Mouse (Mus musculus) kidney, embryonic 16.5 days (tissue): ENCODE measurements around the gene Bcl6. TPM values are rescaled to one million over a fixed set of nuclear protein-coding genes. Genes with fewer than 3 reads are reported as not detected.

Experiments used
- ATAC-seq: fragments of 200-750 bp; cut with Nextera tagmentation; 2 replicates; pipeline ENCODE4 v1.8.0; 2017; ENCODE audit warnings: moderate TSS enrichment; ENCODE audit not compliant: low FRiP score, low TSS enrichment
- H3K27ac ChIP-seq: fragments of 300-500 bp; sonication (generic); 2 replicates; pipeline ENCODE4 v1.5.1; 2014; ENCODE audit warnings: low read length
- H3K27me3 ChIP-seq: fragments of 300-500 bp; sonication (generic); 2 replicates; pipeline ENCODE4 v1.6.1; 2014; ENCODE audit warnings: low read length, control low read depth, mixed read lengths; ENCODE audit not compliant: insufficient read depth
- H3K36me3 ChIP-seq: fragments of 300-500 bp; sonication (generic); 2 replicates; pipeline ENCODE4 v1.6.1; 2014; ENCODE audit warnings: low read length, control low read depth, mixed read lengths; ENCODE audit not compliant: insufficient read depth
- H3K4me1 ChIP-seq: fragments of 300-500 bp; sonication (generic); 2 replicates; pipeline ENCODE4 v1.6.1; 2014; ENCODE audit warnings: low read length, control low read depth, mixed read lengths; ENCODE audit not compliant: insufficient read depth
- H3K4me2 ChIP-seq: fragments of 300-500 bp; sonication (generic); replicated peaks from 2 replicates; pipeline ENCODE4 v1.6.1; 2014; ENCODE audit warnings: low read depth, low read length
- H3K4me3 ChIP-seq: fragments of 300-500 bp; sonication (generic); 2 replicates; pipeline ENCODE4 v1.5.1; 2014; ENCODE audit warnings: mild to moderate bottlenecking, low read length
- H3K9ac ChIP-seq: fragments of 300-500 bp; sonication (generic); replicated peaks from 2 replicates; pipeline ENCODE4 v1.6.1; 2014; ENCODE audit warnings: low read length
- H3K9me3 ChIP-seq: fragments of 300-500 bp; sonication (generic); 2 replicates; pipeline ENCODE4 v1.6.1; 2016; ENCODE audit warnings: low read length, control low read depth
- WGBS: fragments of 180-500 bp; shearing (Covaris S2); extraction: QIAGEN DNeasy Blood & Tissue Kit; methylation state at CpG from one replicate; pipeline ENCODE4 v1.1.7; 2014; 5-methylcytosine and 5-hydroxymethylcytosine counted together
- polyA plus RNA-seq: library from polyadenylated mRNA; unstranded; fragments of >200 nt; fragmentation: Nextera tagmentation; extraction: Ambion mirVana; gene quantifications from 2 replicates; pipeline ENCODE4 v1.2.1, GENCODE M21; 2015

Bcl6 gene
- polyA plus RNA-seq, 1 experiment from 2014 or later, result 0.94 TPM

GRCm38 (mm10) chr16:24016273-24016672, 27.6 kb upstream of the Bcl6 start:
- Histone ChIP-seq H3K36me3 (no peaks in the 10 kb centered on the region), H3K9me3 (no peaks in the 10 kb centered on the region), H3K4me2 (no peak overlapping the region), H3K4me1 (no peaks in the 10 kb centered on the region), H3K4me3 (no peak overlapping the region), H3K9ac (no peak overlapping the region), H3K27me3 (no peaks in the 10 kb centered on the region), H3K27ac (no peak overlapping the region)
- 48% methylated on average over 6 of the region's 6 CpGs for WGBS
- no peak for ATAC-seq

GRCm38 (mm10) chr16:24014378-24014777, 25.7 kb upstream of the Bcl6 start:
- WGBS, result 69% methylated on average over 3 of the region's 3 CpGs
- no peaks in the 10 kb centered on the region for H3K4me1 ChIP-seq
- no peaks in the 10 kb centered on the region for H3K36me3 ChIP-seq
- H3K4me3 ChIP-seq, result no peak overlapping the region
- H3K27me3 ChIP-seq, result no peaks in the 10 kb centered on the region
- H3K9ac ChIP-seq, result no peak overlapping the region
- H3K27ac ChIP-seq, result no peak overlapping the region
- H3K9me3 ChIP-seq, result no peaks in the 10 kb centered on the region
- no peak for ATAC-seq
- H3K4me2 ChIP-seq, result no peak overlapping the region

GRCm38 (mm10) chr16:24012066-24012465, 23.4 kb upstream of the Bcl6 start:
- Histone ChIP-seq H3K27ac (no peak overlapping the region), H3K4me3 (no peak overlapping the region), H3K9ac (no peak overlapping the region), H3K27me3 (no peaks in the 10 kb centered on the region; the same call in 1 of the 2 replicates), H3K36me3 (no peaks in the 10 kb centered on the region), H3K4me2 (no peak overlapping the region), H3K9me3 (no peaks in the 10 kb centered on the region), H3K4me1 (no peaks in the 10 kb centered on the region)
- WGBS, result 46% methylated on average over 3 of the region's 3 CpGs
- ATAC-seq, result no peak

- H3K4me3 ChIP-seq, result no peak overlapping the region
- 64% methylated on average over 3 of the region's 3 CpGs for WGBS
- H3K36me3 ChIP-seq, result no peaks in the 10 kb centered on the region
- no peaks in the 10 kb centered on the region for H3K4me1 ChIP-seq
- H3K9ac ChIP-seq, result no peak overlapping the region
- no peak for ATAC-seq
- no peaks in the 10 kb centered on the region; the same call in 1 of the 2 replicates for H3K27me3 ChIP-seq
- H3K27ac ChIP-seq, result no peak overlapping the region
- no peak overlapping the region for H3K4me2 ChIP-seq
- no peaks in the 10 kb centered on the region for H3K9me3 ChIP-seq
Observed at GRCm38 (mm10) chr16:24011306-24011705, 22.7 kb upstream of the Bcl6 start.

- Histone ChIP-seq H3K27ac (no peak overlapping the region), H3K27me3 (no peaks in the 10 kb centered on the region; the same call in 1 of the 2 replicates), H3K9ac (no peak overlapping the region), H3K4me1 (no peaks in the 10 kb centered on the region), H3K4me3 (no peak overlapping the region), H3K4me2 (no peak overlapping the region), H3K9me3 (no peaks in the 10 kb centered on the region), H3K36me3 (no peaks in the 10 kb centered on the region)
- ATAC-seq, result no peak
- 80% methylated on average over 2 of the region's 2 CpGs for WGBS
Observed at GRCm38 (mm10) chr16:24009891-24010290, 21.2 kb upstream of the Bcl6 start.

GRCm38 (mm10) chr16:24005928-24006327, 17.3 kb upstream of the Bcl6 start:
- no peak for ATAC-seq
- Histone ChIP-seq H3K4me2 (no peak overlapping the region), H3K9me3 (no peaks in the 10 kb centered on the region), H3K27ac (no peak overlapping the region), H3K4me1 (no peaks in the 10 kb centered on the region), H3K27me3 (no peaks in the 10 kb centered on the region; the same call in 1 of the 2 replicates), H3K36me3 (no peaks in the 10 kb centered on the region), H3K4me3 (no peak overlapping the region), H3K9ac (no peak overlapping the region)
- WGBS, result 85% methylated on average over 8 of the region's 8 CpGs

GRCm38 (mm10) chr16:23997912-23998311, 9.3 kb upstream of the Bcl6 start:
- no peak overlapping the region for H3K4me3 ChIP-seq
- 80% methylated on average over 6 of the region's 6 CpGs for whole genome bisulfite sequencing
- H3K27me3 ChIP-seq, result no peaks in the 10 kb centered on the region
- no peak for ATAC-seq
- H3K27ac ChIP-seq, result no peak overlapping the region
- peaks cover 11% of the 10 kb centered on the region for H3K4me1 ChIP-seq
- H3K9me3 ChIP-seq, result no peaks in the 10 kb centered on the region
- no peak overlapping the region for H3K4me2 ChIP-seq
- no peak overlapping the region for H3K9ac ChIP-seq
- H3K36me3 ChIP-seq, result no peaks in the 10 kb centered on the region

- Histone ChIP-seq H3K9ac (no peak overlapping the region), H3K9me3 (no peaks in the 10 kb centered on the region), H3K27ac (no peak overlapping the region), H3K36me3 (no peaks in the 10 kb centered on the region), H3K27me3 (no peaks in the 10 kb centered on the region), H3K4me2 (no peak overlapping the region), H3K4me1 (peaks cover 11% of the 10 kb centered on the region), H3K4me3 (no peak overlapping the region)
- no peak for ATAC-seq
- 83% methylated on average over 3 of the region's 3 CpGs for WGBS
Observed at GRCm38 (mm10) chr16:23997228-23997627, 8.6 kb upstream of the Bcl6 start.

- H3K27ac ChIP-seq, result no peak overlapping the region
- H3K27me3 ChIP-seq, result no peaks in the 10 kb centered on the region
- no peak overlapping the region for H3K9ac ChIP-seq
- H3K4me1 ChIP-seq, result peaks cover 12% of the 10 kb centered on the region
- H3K9me3 ChIP-seq, result no peaks in the 10 kb centered on the region
- H3K4me3 ChIP-seq, result no peak overlapping the region
- WGBS, result 82% methylated on average over 7 of the region's 7 CpGs
- no peak for ATAC-seq
- H3K4me2 ChIP-seq, result no peak overlapping the region
- no peaks in the 10 kb centered on the region for H3K36me3 ChIP-seq
Observed at GRCm38 (mm10) chr16:23996342-23996741, 7.7 kb upstream of the Bcl6 start.

GRCm38 (mm10) chr16:23993351-23994321, 5.0 kb upstream of the Bcl6 start:
- Histone ChIP-seq H3K36me3 (no peaks in the 10 kb centered on the region), H3K4me3 (no peak overlapping the region), H3K27me3 (no peaks in the 10 kb centered on the region), H3K27ac (peak overlapping the region; percentile 64), H3K9me3 (no peaks in the 10 kb centered on the region), H3K4me1 (peaks cover 24% of the 10 kb centered on the region), H3K4me2 (peak overlapping the region; percentile 35), H3K9ac (0 out of 2 replicates have a peak overlapping the region, but pooled peaks have one; percentile 24)
- peak; percentile 65 for ATAC-seq
- WGBS, result 30% methylated on average over 17 of the region's 17 CpGs
